Mouse (Mus musculus): ENCODE measurements around the gene Plk5.

Gene Plk5

GRCm38 (mm10) chr10:80356001-80356682 lies at the start of gene Plk5:
Plk5 (plus strand) TSS chr10:80356459.
- DNase-seq = no peak

GRCm38 (mm10) chr10:80311560-80311959 lies 44.7 kb upstream of the Plk5 start:
- no peak for DNase-seq

- DNase-seq = no peak
Measured at GRCm38 (mm10) chr10:80312586-80313504, 43.4 kb upstream of the Plk5 start.

GRCm38 (mm10) chr10:80313627-80314201 lies 42.5 kb upstream of the Plk5 start:
- DNase-seq = no peak

- no peak for DNase-seq
Measured at GRCm38 (mm10) chr10:80314494-80315001, 41.7 kb upstream of the Plk5 start.

- no peak for DNase-seq
Measured at GRCm38 (mm10) chr10:80315315-80315714, 40.9 kb upstream of the Plk5 start.

- DNase-seq = no peak
Measured at GRCm38 (mm10) chr10:80316359-80316781, 39.9 kb upstream of the Plk5 start.

- DNase-seq = no peak
Measured at GRCm38 (mm10) chr10:80317011-80317410, 39.2 kb upstream of the Plk5 start.

GRCm38 (mm10) chr10:80320340-80320760 lies 35.9 kb upstream of the Plk5 start, which contains the start of gene 2310011J03Rik:
2310011J03Rik (minus strand) TSS chr10:80320537.
- DNase-seq = peak; percentile 93

- no peak for DNase-seq
Measured at GRCm38 (mm10) chr10:80321014-80321669, 35.1 kb upstream of the Plk5 start.

- DNase-seq = no peak
Measured at GRCm38 (mm10) chr10:80321670-80322581, 34.3 kb upstream of the Plk5 start.

- DNase-seq = no peak
Measured at GRCm38 (mm10) chr10:80322811-80323211, 33.4 kb upstream of the Plk5 start.

GRCm38 (mm10) chr10:80323261-80324119 lies 32.8 kb upstream of the Plk5 start:
- peak; percentile 67 for DNase-seq

- DNase-seq = no peak
Measured at GRCm38 (mm10) chr10:80324120-80325037, 31.9 kb upstream of the Plk5 start.

- DNase-seq = no peak
Measured at GRCm38 (mm10) chr10:80325045-80325444, 31.2 kb upstream of the Plk5 start.

- DNase-seq = peak; percentile 77
Measured at GRCm38 (mm10) chr10:80329273-80330081, 26.8 kb upstream of the Plk5 start, which contains the start of the genes Pcsk4 and Reep6. Pcsk4 (minus strand) TSS chr10:80329498. Reep6 (plus strand) TSS chr10:80329953.

GRCm38 (mm10) chr10:80330084-80330483 lies 26.2 kb upstream of the Plk5 start:
- no peak for DNase-seq

- no peak for DNase-seq
Measured at GRCm38 (mm10) chr10:80330888-80331287, 25.4 kb upstream of the Plk5 start.

Data from thymus, postnatal 14 days (tissue).